Mouse (Mus musculus) gastrocnemius, postnatal 36 days (tissue): ENCODE results near the gene Chka. TPM values are rescaled to one million over a fixed set of nuclear protein-coding genes. Genes with fewer than 3 reads are reported as not detected.

Experiments
- DNase-seq, 2 experiments: peaks; one replicate each; pipeline ENCODE4 v3.0.0; 2022
- intact Hi-C: fragments of 180-260 bp; cut with DNase I; formaldehyde crosslinking; loops from one replicate; pipeline ENCODE4 v1.15.1; 2025
- long read RNA-seq, 2 experiments: library from polyadenylated mRNA; stranded (forward); transcript quantifications; one replicate each; pipeline ENCODE4 v2.0.0; 2021
- total RNA-seq, 2 experiments: library from RNA; stranded (reverse); gene quantifications; 2 replicates each; pipeline ENCODE4 v1.2.3; 2021

Gene Chka
- 1 to 10 TPM; 1.4 to 2.4 TPM for total RNA-seq
- long read RNA-seq, experiment 1, partial matches to known transcripts = 0 of 3 reads
- long read RNA-seq, experiment 1, other reads (novel, unspliced or antisense) = 2 of 3 reads
- long read RNA-seq, experiment 2, partial matches to known transcripts = 0 of 2 reads
- long read RNA-seq, experiment 2, other reads (novel, unspliced or antisense) = 1 of 2 reads

DNA sequence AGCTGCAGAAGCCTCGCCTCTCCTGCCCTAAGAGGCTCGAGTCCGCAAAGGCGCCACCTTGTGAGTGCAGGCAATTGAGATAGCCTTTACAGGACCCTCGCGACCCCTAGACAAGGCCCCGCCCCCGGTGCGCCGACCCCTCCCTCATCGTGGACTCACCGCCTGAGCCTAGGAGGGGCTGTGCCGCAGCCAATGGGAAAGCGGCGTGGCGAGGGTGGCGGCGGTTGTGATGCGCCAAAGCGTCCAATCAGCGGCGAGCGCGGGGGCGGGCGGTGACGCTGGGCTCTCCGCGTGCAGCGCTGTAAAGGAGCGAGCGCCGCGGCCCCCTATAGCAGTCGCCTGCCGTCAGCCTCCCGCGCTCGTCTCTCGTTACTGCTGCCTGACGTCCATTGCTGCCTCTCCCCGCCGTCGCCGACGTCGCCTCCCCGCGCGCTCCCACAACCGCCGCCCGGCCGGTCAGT is at the start of gene Chka:
TSS of gene Chka (plus strand) at position 272 of the 461 bp plus-strand sequence.
- intact Hi-C loops = no loop called here
- DNase-seq = peak; percentile 90 to 93

DNA sequence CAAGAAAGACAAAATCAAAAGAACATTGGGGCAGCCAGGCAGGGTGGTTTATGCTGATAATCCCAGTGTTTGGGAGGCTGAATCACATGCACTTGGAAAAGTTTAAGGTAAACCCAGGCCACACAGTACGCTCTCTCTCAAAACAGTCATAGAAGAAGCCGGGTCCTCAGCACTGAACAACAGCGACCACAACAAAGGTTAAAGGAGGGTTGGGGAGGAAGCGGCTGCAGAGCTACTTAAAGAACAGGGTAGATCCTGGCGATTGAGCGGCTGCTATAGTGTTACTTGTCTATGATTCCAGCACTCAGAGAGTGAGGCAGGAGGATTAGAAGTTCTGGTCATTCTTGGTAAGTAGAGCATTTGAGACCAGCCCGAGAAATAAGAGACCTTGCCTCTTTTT is 46.0 kb upstream of the Chka start:
- no peak for DNase-seq
- intact Hi-C loops = no loop called here

DNA sequence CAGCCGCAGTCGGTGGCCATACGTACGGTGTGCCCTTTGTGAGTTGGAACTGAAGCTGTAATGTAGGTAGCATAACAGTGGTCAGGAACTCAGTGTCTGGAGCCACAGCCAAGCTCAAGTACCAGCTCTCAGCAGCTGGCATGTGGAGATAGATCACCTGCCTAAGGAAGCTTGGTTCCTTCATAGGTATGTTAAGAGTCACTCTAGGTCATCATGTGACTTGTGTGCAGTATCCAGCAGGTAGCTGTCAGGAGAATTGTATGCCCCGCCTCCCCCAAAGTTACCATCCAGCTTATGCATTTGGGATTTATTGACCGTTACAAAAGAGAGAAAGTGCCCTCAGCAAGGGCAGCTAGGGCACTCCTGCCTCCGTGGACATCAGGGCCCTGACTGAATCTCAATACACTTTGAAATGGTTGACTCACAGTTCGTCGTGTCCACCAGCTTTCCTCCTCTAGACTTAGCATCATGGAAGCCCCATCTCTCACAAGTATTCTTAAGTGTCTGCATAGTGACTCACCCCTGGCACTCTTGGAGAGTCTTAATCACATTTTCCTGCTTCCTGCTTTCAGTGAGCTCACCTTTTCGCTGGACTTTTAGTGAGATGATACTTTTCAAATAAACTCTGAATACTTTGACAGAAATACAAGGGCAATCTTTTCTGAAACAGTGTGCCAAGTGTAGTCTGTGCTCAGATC is 40.9 kb upstream of the Chka start:
- intact Hi-C loops = no loop called here
- no peak for DNase-seq

- DNase-seq = no peak
- intact Hi-C loops = no loop called here
Observed at GRCm38 (mm10) chr19:3814461-3814860, 37.1 kb upstream of the Chka start.

- DNase-seq = no peak
- intact Hi-C loops = no loop called here
Observed at GRCm38 (mm10) chr19:3815824-3816223, 35.7 kb upstream of the Chka start.

GRCm38 (mm10) chr19:3819080-3819479 is 32.5 kb upstream of the Chka start:
- no peak for DNase-seq
- intact Hi-C loops = no loop called here

DNA sequence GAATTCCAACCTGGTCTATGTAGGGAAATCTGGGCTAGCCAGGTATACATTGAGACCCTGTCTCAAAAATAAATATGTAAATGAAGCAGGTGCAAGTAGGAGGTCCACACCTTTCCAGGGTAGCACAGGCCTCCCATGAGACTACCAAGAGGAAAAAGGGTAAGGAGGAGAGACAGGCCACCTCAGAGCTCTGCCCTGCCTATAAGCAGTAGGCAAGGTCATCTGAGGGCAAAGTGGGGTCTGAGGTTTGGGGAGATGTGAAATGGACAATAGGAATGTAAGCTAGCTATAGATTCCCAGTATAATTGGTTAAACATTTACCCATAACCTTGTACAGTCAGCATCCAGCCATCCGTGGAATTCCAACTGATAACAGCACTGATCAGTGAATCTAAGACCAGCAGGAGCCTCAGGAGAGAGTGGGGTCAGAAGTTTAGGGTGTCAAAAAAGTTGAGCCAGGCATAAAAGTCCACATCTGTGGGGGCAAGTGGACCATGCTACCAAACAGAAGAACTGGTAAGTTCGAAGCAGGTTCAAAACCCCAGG is 31.6 kb upstream of the Chka start:
- intact Hi-C loops = no loop called here

GRCm38 (mm10) chr19:3825044-3825443 is 26.5 kb upstream of the Chka start:
- DNase-seq = no peak
- intact Hi-C loops = no loop called here

More for the DNA sequence above, 31.6 kb upstream of the Chka start:
- no peak for DNase-seq

- intact Hi-C loops = no loop called here
- no peak for DNase-seq
Observed at GRCm38 (mm10) chr19:3829863-3830262, 21.7 kb upstream of the Chka start.

DNA sequence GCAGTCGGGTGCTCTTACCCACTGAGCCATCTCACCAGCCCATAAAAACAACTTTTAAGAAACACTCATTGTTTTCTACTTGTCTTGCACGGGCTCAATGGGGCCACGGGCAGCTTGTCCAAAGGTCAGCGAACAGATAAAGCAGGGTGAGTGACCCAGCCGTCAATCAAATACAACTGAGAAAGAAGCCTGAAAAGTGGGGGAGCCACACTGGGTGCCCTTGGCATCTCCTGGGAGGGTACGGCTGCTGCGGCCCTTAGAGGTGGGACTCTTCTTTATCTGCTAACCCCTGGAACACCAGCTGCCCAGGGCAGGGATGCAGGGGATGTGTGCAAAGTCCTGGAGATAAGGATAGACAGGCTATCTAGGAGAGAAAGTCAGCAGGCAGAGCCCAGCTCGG is 19.9 kb upstream of the Chka start:
- no peak for DNase-seq
- intact Hi-C loops = no loop called here

DNA sequence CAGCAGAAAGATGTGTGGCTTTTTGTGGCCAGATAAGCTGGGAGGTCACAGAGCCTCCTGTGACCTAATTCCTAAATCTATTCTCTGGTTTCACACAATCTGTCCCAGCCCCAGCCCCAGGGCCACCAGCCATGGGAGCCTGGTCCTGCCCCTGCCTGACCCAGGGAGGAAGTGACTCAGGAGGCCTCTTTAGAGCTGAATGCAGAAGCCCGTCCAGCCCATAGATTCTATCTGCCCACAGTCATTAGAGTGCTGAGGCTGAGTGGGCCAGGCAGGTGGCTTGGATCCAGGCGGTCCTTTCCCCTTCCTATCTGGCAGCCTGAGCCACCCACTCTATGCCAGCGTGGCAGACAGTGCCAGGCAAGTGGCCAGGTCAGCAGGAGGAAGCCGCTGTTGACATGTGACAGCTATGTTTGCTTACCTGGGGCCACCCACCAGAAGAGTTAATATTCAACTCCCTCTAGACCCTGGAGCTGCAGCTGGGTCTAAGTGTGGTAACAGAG is 18.7 kb upstream of the Chka start:
- DNase-seq = no peak
- intact Hi-C loops = no loop called here

GRCm38 (mm10) chr19:3834301-3834700 is 17.3 kb upstream of the Chka start:
- DNase-seq = no peak
- intact Hi-C loops = no loop called here

DNA sequence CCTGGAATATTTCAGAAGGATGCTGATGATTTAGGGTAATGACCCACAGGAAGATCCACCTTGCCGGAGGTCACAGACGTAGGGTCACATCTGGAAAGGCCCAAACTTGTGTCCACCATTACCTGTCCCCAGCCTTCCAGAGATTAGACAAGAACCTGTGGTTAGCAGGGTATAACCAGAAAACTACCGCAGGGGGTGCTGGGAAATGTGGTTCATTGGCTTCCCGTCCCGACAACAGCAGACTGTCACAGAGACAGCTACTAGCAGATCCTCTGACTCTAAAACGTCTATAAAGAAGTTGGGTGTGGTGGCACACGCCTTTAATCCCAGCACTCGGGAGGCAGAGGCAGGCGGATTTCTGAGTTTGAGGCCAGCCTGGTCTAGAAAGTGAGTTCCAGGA is 14.8 kb upstream of the Chka start:
- no peak for DNase-seq
- intact Hi-C loops = no loop called here

DNA sequence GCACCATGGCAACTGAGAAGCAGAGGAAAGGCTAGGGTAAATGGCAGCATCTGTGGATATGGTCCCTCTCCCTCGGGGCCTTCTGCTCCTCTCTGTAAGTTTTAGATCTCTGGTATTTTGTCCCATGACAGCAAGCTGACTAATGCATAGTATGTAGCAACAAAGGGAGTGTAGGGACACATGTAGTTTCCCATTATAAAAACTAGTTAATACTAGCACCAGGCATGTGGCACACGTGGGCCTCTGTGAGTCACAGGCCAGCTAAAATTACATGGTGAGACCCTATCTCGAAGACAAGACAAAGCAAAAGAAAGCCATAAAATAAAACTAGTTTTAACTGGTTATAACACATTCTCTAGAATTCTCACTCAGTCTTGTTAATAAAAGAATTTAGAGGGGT is 12.6 kb upstream of the Chka start:
- intact Hi-C loops = no loop called here
- DNase-seq = no peak

DNA sequence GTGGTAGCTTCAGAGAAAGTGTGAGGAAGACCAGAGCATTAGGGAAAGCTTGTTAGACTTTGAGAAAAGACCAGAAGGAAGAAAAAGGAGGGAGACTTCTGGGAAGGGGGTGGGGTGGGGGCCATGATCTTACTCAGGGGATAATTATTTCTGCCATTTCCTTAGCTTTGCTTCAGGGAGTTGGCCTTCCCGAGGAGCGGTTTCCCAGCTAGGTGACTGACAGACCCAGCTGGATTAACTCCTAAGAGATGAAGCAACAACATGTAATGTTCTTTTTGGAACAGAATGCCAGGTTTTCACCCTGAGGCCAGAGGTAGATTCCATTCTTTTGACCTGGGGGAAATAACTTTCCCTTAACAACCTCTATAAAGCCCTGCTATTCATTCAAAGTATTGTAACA is 11.9 kb upstream of the Chka start:
- no peak for DNase-seq
- intact Hi-C loops = no loop called here

DNA sequence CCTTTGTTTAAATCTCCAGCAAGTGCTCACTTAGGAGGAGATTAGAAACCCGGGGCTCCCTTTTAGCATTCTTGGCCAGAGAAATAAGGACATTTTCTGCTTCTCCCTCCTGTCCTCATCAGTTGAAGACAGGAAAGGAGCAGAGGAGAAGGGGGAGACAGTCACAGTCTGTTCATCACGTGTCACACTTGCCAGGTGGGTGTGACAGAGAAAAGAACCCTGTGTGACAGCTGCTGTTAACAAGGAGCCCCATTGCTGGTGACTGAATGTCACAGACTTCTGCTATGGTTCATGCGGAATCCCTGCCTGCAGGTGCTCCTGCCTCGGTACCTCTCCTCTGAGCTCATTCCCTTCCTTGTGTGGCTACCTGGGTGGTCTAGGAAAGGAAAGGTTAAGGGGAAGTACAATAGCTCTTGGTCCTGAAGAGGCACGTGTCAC is 11.3 kb upstream of the Chka start:
- intact Hi-C loops = no loop called here
- DNase-seq = no peak

DNA sequence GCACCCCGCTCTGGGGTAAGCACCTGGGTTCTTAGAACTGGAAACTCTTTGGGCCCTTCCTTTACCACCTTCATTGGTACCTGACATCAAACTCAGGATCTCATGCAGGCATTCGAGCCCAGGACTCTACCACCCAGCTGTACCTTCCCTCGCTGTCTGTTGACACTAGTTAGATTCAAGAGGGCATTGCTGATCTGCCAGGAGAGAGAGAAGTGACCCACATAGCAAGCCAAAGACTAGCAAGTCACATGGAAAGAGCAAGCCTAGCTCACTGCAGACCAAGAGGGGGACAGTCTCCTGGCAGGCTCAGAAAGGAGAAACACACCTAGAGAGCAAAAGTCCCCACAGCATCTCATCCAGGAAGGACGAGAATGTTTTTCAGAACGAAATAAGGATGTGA is 10.9 kb upstream of the Chka start:
- DNase-seq = no peak
- intact Hi-C loops = no loop called here

DNA sequence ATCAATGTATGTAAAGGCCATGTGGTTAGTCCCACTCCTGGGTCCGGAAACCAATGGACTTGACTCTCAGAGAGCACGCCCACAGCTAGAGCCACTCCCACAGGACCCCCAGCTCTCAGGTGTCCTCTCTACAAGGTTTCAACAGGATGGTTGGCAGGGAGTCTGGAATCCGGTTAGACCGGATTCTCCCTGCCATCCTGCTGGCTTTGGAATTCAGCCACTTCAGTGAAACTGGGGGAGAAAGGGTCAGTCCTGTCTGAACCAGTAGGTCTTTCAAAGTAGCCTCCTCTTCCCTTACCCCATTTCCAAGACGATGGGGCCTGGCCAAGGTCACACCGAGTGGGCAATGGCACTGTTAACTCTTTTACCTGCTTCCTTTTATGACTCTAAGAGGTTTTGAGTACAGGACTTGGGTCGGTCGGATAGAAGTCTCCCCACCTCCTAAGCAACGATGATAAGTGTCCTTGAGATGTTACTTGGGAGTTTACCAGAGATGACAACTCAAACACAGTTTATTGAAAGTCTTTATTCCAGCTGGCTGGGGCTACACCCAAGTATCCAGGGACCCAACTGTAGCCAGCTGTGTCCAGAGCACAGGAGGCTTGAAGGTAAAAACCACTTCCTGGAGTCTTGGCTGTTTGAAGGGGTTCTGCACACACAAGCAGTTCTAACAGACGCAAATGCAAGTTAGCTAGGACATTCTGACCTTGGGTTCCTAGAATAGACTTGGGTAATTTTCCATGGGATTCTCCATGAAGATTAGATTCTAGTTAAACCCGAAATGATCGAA is 9.0 kb upstream of the Chka start:
- intact Hi-C loops = no loop called here

DNA sequence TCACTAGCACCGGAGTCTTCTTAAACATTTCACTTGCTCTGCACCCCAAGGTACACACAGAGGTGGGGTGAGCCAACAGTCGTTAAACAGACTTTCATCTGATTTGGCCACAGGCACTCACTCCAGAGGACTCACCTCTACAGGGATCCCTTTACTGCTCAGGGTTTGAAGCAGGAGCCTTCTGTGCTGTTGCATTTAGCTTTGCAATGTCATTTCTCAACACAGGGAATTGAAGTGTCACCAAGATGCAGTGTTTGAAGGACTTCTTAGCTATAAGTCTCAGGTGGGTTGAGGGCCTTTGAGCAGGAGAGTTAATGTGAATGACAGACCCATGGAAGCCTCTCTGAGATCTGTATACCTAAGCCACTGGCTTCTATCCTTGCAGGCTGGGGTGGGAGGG is 7.9 kb upstream of the Chka start:
- intact Hi-C loops = no loop called here
- DNase-seq = no peak

More for the DNA sequence above, 9.0 kb upstream of the Chka start:
- DNase-seq = no peak

- intact Hi-C loops = no loop called here
- no peak for DNase-seq
Observed at GRCm38 (mm10) chr19:3844836-3845235, 6.7 kb upstream of the Chka start.

DNA sequence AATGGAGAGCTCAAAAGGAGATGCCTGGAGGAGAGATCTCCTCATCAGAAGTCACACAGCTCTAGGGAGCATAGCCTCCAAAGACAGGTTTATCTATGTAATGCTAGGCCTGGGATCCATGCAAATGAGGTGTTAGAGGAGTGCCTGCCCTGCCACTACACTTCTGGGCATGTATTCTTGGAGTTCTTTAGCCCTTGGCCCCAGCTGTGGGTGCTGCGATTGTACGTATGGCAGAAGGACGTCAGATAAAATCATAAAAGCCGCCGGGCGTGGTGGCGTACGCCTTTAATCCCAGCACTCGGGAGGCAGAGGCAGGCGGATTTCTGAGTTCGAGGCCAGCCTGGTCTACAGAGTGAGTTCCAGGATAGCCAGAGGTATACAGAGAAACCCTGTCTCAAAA is 6.2 kb upstream of the Chka start:
- intact Hi-C loops = no loop called here
- no peak for DNase-seq
